In the genomic region with DNA sequence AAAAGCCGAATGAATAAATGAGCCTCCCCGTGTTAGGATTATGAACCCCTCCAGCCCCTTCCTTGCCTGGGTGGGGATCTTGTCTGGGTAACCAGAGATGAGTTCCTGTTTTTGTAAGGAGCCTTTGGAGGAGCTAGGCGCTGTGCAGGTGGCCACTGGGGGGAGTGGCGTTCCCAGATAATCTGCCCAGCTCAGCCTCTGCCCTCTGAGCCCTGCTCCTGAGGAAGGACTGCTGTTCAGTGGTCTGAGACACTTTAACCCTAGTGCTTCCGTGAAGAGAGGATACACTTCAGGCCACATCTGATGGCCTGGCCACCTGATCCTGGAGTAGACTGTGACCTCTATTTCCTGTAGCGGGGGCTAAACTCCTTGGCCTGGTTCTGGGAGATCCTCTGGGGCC, we compare ENCODE assay signal across 8 mouse cellular contexts. TPM values are rescaled to one million over a fixed set of nuclear protein-coding genes. Genes with fewer than 3 reads are reported as not detected.
DNase-seq lines count a peak whose midpoint lies in the region; ATAC-seq and TF ChIP-seq lines count a peak whose summit lies in the region.

No protein-coding gene starts in this region.

- no peaks in the 10 kb centered on the region for H3K4me1 ChIP-seq in heart, adult 2 months (ENCODE audit: control insufficient read depth, insufficient read depth, low read length)
- peaks cover 6% of the 10 kb centered on the region; the same call in 1 of the 2 replicates for H3K4me1 ChIP-seq in heart, embryonic 11.5 days (ENCODE audit: control insufficient read depth, insufficient read depth, low read length)
- peaks cover 4% of the 10 kb centered on the region; the same call in 1 of the 2 replicates for H3K4me1 ChIP-seq in intestine, embryonic 15.5 days (replicated peaks)
- H3K4me1 ChIP-seq in liver, postnatal 0 days (ENCODE audit: insufficient read depth) = no peaks in the 10 kb centered on the region

- H3K9me3 ChIP-seq in heart, embryonic 11.5 days (replicated peaks; ENCODE audit: control insufficient read depth, low read length) = no peaks in the 10 kb centered on the region
- H3K9me3 ChIP-seq in intestine, embryonic 15.5 days = no peaks in the 10 kb centered on the region
- H3K9me3 ChIP-seq in liver, postnatal 0 days (ENCODE audit: low read length) = no peaks in the 10 kb centered on the region

- TF ChIP-seq EP300 in heart, adult 2 months (IDR thresholded peaks at IDR 0.05; ENCODE audit: insufficient read depth, low read depth, low read length) = no peak
- TF ChIP-seq EP300 in liver, postnatal 0 days (IDR thresholded peaks at IDR 0.05; ENCODE audit: low read depth) = no peak

- intact Hi-C loops in heart, adult 2 months (cut with DNase I) = loop anchor here (10.0 kb wide), 1 partner anchor 254 kb away; a partner anchor contains a TSS

- H3K27me3 ChIP-seq in heart, adult 2 months (ENCODE audit: control insufficient read depth, insufficient read depth, low read length) = no peaks in the 10 kb centered on the region
- no peaks in the 10 kb centered on the region for H3K27me3 ChIP-seq in heart, embryonic 11.5 days (ENCODE audit: control insufficient read depth, insufficient read depth, low read length)
- no peaks in the 10 kb centered on the region for H3K27me3 ChIP-seq in intestine, embryonic 15.5 days (replicated peaks)
- H3K27me3 ChIP-seq in liver, postnatal 0 days (ENCODE audit: insufficient read depth, low read length) = 0 out of 2 replicates have a peak, but pooled peaks cover 4% of the 10 kb centered on the region

- H3K27ac ChIP-seq in heart, adult 2 months = no peak overlapping the region
- H3K27ac ChIP-seq in heart, embryonic 11.5 days (ENCODE audit: low read depth, low read length) = no peak overlapping the region
- H3K27ac ChIP-seq in intestine, embryonic 15.5 days = no peak overlapping the region
- H3K27ac ChIP-seq in liver, postnatal 0 days (ENCODE audit: low read depth) = no peak overlapping the region

- no peak overlapping the region for H3K4me2 ChIP-seq in heart, embryonic 11.5 days
- no peak overlapping the region for H3K4me2 ChIP-seq in intestine, embryonic 15.5 days (replicated peaks)
- H3K4me2 ChIP-seq in liver, postnatal 0 days (ENCODE audit: low read depth, low read length) = no peak overlapping the region

- no peak overlapping the region for H3K4me3 ChIP-seq in heart, adult 2 months
- H3K4me3 ChIP-seq in heart, embryonic 11.5 days (ENCODE audit: low read depth, low read length) = no peak overlapping the region
- H3K4me3 ChIP-seq in intestine, embryonic 15.5 days (replicated peaks) = no peak overlapping the region
- H3K4me3 ChIP-seq in liver, postnatal 0 days (ENCODE audit: low read depth, low read length) = no peak overlapping the region

- peak; percentile 52 for TF ChIP-seq CTCF in heart, adult 2 months (IDR thresholded peaks at IDR 0.05)
- TF ChIP-seq CTCF in liver, postnatal 0 days (IDR thresholded peaks at IDR 0.05; ENCODE audit: low read depth) = peak; percentile 49

- DNase-seq in heart, adult 2 months = no peak
- DNase-seq in adrenal gland, postnatal 14 days = peak; percentile 57
- DNase-seq in liver, postnatal 0 days = peak; percentile 33
- peak; percentile 47 for DNase-seq in retina, postnatal 7 days (ENCODE audit: low read depth, low spot score)
- no peak for DNase-seq in urinary bladder, adult 2 months (ENCODE audit: low spot score)
- no peak for DNase-seq in gastrocnemius, adult 18-20 months (ENCODE audit: low spot score)

- H3K36me3 ChIP-seq in heart, adult 2 months (ENCODE audit: control insufficient read depth, insufficient read depth, low read length) = no peaks in the 10 kb centered on the region
- no peaks in the 10 kb centered on the region for H3K36me3 ChIP-seq in heart, embryonic 11.5 days (ENCODE audit: control insufficient read depth, insufficient read depth, low read length)
- H3K36me3 ChIP-seq in intestine, embryonic 15.5 days = no peaks in the 10 kb centered on the region
- no peaks in the 10 kb centered on the region for H3K36me3 ChIP-seq in liver, postnatal 0 days (replicated peaks; ENCODE audit: insufficient read depth, low read length)

- no peak for ATAC-seq in heart, embryonic 11.5 days (replicated peaks; ENCODE audit: insufficient number of reproducible peaks, low FRiP score, low TSS enrichment)
- ATAC-seq in intestine, embryonic 15.5 days = peak; percentile 73
- ATAC-seq in liver, postnatal 0 days = peak; percentile 21; the same call in 1 of the 2 replicates

- 27% methylated on average over 6 of the region's 6 CpGs for WGBS in heart, adult 2 months
- WGBS in heart, embryonic 11.5 days (ENCODE audit: insufficient replicate concordance) = 18% methylated on average over 6 of the region's 6 CpGs
- 14% methylated on average over 6 of the region's 6 CpGs for WGBS in intestine, embryonic 15.5 days
- WGBS in liver, postnatal 0 days (ENCODE audit: insufficient replicate concordance) = 15% methylated on average over 6 of the region's 6 CpGs

- TF ChIP-seq POLR2A in heart, adult 2 months (IDR thresholded peaks at IDR 0.05; ENCODE audit: insufficient read depth, low read depth, low read length) = no peak

- H3K79me2 ChIP-seq in heart, adult 2 months (replicated peaks; ENCODE audit: control insufficient read depth, insufficient read depth, low read length) = no peaks in the 10 kb centered on the region

- H3K9ac ChIP-seq in heart, adult 2 months (ENCODE audit: low read depth, low read length) = no peak overlapping the region
- no peak overlapping the region for H3K9ac ChIP-seq in heart, embryonic 11.5 days (ENCODE audit: low read depth, low read length)
- no peak overlapping the region for H3K9ac ChIP-seq in intestine, embryonic 15.5 days
- H3K9ac ChIP-seq in liver, postnatal 0 days (replicated peaks) = no peak overlapping the region

RNA-seq across cellular contexts. Expression of a gene that starts 7.2 kb away (rescaled TPM):
- 10 to 100 TPM; 78.9 to 79.0 TPM for total RNA-seq in heart, adult 2 months (2021)
- polyA plus RNA-seq in heart, adult 2 months (2012; rRNA removed) = 30.9 and 44.6 TPM in 2 replicates
- 73.3 and 79.7 TPM in 2 replicates for polyA plus RNA-seq in heart, embryonic 11.5 days (2014; fragmentation: Nextera tagmentation; extraction: Ambion mirVana)
- total RNA-seq in adrenal gland, postnatal 14 days (2021) = 96.5 and 103 TPM in 2 replicates
- polyA plus RNA-seq in intestine, embryonic 15.5 days (2015; fragmentation: Nextera tagmentation; extraction: Ambion mirVana) = 54.5 and 55.7 TPM in 2 replicates
- 25.3 and 29.1 TPM in 2 replicates for polyA plus RNA-seq in liver, postnatal 0 days (2015; fragmentation: Nextera tagmentation; extraction: Ambion mirVana)
- 45.6 and 46.4 TPM in 2 replicates for polyA plus RNA-seq in urinary bladder, adult 2 months (2012; rRNA removed)
- total RNA-seq in gastrocnemius, adult 18-20 months (2021) = 10 to 100 TPM; 72.2 to 74.9 TPM

Comparison
In these comparisons a context has a peak if more than half of its experiments do, and no peak if none do; other contexts are left out.
1. DNase-seq: peak in adrenal gland, postnatal 14 days (single experiment), liver, postnatal 0 days (single experiment) and retina, postnatal 7 days (single experiment); none in heart, adult 2 months (0 of 2), urinary bladder, adult 2 months (single experiment) and gastrocnemius, adult 18-20 months (single experiment).